Mouse (Mus musculus) cerebellum, postnatal 4 days (tissue): Measurements from ENCODE around the gene Lmnb2.

Experiments used
- DNase-seq, 2 experiments: peaks; one replicate each; pipeline ENCODE4 v3.0.0; 2022; ENCODE audit warnings: low spot score in 2 of 2, mixed read lengths in 1 of 2

Lmnb2 gene

DNA sequence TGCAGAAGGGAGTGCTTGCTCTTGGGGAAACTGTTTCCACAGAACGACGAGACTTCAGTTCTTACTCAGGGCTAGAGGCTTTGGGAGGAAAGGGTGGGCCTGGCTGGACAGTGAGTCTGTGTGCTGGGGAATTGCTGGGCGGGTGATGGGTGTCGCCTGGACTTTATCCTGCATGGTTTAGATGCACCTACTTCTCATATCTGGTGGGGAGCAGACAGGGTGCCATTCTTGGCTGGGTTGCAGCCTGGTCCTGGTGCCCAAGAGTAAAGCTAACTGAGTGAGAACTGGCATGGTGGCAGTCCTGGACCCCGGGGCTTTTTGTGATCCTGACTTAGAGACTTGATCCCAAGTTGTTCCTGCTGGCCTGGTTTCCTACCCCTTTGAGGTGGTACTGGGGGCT, 61.1 kb downstream of the Lmnb2 start:
- no peak for DNase-seq

DNA sequence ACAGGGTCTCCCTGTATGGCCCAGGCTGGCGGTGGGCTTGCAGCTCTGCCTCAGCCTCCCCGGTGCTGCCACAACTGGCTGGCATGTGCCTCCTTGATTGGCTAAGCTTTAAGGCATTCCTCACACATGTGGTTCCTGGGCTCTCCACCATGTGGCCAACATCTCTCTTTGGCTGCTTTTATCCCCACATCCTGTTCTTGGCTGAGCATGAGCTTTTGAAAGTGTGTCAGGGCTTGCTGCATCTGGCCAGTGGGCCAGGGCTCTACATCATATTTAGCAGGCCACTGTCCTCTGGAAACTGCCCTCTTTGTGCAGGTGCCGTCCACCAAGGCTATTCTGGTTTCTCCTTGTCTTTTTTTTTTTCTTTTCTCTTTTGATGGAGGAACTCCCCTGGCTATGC, 61.8 kb downstream of the Lmnb2 start:
- no peak for DNase-seq

DNA sequence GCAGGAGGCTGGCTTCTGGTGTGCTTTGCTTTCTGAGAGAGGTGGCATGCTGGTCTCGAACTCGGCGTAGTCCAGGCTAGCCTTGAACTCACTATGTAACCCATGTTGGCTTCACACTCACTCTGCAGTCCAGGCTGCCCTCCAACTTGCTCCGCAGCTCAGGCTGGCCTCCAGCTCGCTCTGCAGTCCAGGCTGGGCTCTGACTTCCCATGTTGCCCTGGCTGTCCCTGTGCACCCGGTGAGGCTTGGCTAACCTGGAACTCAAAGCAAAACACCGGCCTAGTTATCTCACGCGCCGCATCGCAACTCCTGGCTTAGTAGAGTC, 62.3 kb downstream of the Lmnb2 start:
- DNase-seq = no peak

DNA sequence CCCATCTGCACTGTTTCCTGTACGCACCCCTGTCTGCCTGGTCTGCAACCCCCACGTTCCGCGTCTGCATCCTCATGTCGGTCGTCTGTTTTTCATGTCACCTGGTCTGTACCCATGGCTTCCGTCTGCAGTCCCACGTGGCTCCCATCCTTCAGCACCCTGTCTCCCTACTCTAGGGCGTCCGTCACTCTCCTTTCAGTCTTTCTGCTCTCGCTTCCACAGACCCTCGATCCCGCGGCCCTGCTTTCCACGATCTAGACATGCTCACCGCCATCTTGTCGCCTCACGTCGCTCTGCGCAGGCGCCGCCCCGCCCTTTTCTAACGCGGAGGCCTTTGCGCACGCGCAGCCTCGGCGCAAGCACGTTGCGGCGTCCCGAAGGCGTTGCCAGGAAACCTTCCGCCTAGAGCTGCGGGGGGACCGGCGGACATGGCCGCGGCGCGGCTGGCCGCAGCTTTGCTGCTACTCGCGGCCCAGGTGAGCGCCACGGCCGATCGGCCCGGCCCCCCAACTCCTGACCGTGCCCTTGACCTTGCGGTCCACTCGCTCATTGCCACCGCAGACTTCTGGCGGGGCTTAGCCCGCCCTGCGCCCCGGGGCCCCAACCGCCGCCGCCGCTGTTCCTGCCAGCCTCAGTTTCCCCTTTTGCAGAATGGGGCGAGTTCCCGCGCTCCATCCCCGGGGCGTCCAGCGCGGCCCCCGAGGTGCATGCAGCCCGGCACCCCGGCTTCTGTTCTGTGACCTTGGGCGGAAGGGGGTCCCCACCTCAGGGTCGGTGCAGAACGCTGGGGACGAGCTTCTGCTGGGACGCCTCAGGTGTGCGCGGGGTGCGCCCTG, 62.9 kb downstream of the Lmnb2 start, which contains the start of the genes Lsm7 and Sppl2b:
Lsm7 (minus strand) TSS at position 297 of the 836 bp plus-strand sequence.
Sppl2b (plus strand) TSS at position 363 of the 836 bp plus-strand sequence.
- DNase-seq = peak; percentile 97 to 98
